Mouse (Mus musculus): ENCODE measurements around the gene Mup2. TPM values are rescaled to one million over a fixed set of nuclear protein-coding genes. Genes with fewer than 3 reads are reported as not detected.

Gene Mup2
- not detected for polyA plus RNA-seq (2017; shearing (Covaris generic))

DNA sequence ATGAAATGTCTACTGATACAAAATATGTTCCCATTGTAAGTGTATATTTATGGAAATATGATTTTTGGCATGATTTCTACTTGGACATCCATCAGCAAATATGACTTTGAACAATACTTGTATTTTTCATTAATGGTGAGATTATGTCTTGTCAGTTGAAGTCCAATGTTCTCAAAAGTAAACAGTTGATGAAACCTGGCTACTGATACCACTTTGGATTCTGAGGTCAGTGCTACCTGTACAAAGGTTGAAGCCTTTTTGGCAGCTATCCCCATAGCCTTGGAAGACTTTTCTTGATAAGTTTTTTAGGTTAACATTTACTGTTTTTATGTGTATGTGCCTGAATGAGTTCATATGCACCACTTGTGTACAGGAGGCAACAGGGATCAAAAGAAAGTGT is at the start of gene Mup2:
Mup2 (minus strand) TSS at position 101 of the 400 bp plus-strand sequence.

Other genes with a start within 250 kb of the Mup2 start
- not detected for gene Slc46a2, start 239.2 kb downstream of the Mup2 start, polyA plus RNA-seq (2017; shearing (Covaris generic))
- not detected for gene Mup4, start 193.6 kb downstream of the Mup2 start, polyA plus RNA-seq (2017; shearing (Covaris generic))
- gene Mup6, start 190.0 kb downstream of the Mup2 start, polyA plus RNA-seq (2017; shearing (Covaris generic)), result not detected
- gene Mup7, start 83.8 kb downstream of the Mup2 start, polyA plus RNA-seq (2017; shearing (Covaris generic)), result not detected
- not detected for gene Mup8, start 68.3 kb upstream of the Mup2 start, polyA plus RNA-seq (2017; shearing (Covaris generic))